Mouse (Mus musculus): Measurements from ENCODE around the gene Vmn1r165. TPM values are rescaled to one million over a fixed set of nuclear protein-coding genes. Genes with fewer than 3 reads are reported as not detected.
"Not testable (repeated sequence)": the region's sequence is repeated elsewhere in the genome, so short reads cannot be mapped to it uniquely, and the experiment has no call there.

The Vmn1r165 gene
- total RNA-seq (2014; rRNA removed) (not detected in 2 replicates), polyA plus RNA-seq (2012; rRNA removed) (not detected in 2 replicates)

DNA sequence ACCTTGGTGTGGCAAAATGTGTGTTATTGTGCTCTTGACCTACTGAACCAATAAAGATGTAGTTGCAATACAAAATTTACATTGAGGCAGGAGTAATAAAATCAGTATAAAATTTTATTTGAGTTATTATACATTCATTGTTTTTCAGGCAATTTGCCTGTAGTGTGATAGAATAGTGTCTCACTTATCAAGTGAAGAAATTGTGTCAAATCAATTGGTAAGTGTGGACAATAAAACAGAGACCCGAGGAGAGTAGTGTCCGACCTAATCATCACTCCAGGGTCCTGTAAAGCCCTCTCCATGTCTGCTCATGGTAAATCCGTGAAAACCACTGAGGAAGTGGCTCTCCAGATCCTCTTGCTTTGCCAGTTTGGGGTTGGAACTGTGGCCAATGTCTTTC is at the start of gene Vmn1r165:
TSS of gene Vmn1r165 (plus strand) at position 301 of the 400 bp plus-strand sequence.
- DNase-seq (ENCODE audit: extremely low read depth, low read depth, low spot score); H3K4me3 ChIP-seq (ENCODE audit: insufficient read depth, low read depth, low read length); H3K27me3 ChIP-seq (ENCODE audit: control insufficient read depth, insufficient read depth, low read length); H3K9ac ChIP-seq (ENCODE audit: low read depth, low read length); H3K36me3 ChIP-seq (ENCODE audit: control insufficient read depth, insufficient read depth, low read length); H3K4me1 ChIP-seq (ENCODE audit: control insufficient read depth, insufficient read depth, low read length); H3K79me2 ChIP-seq (ENCODE audit: control insufficient read depth, insufficient read depth, low read length); H3K27ac ChIP-seq (replicated peaks; ENCODE audit: insufficient read depth, low read depth, low read length): not testable (repeated sequence)
- no CpG with 5 or more reads among the region's 3 CpGs for WGBS

DNA sequence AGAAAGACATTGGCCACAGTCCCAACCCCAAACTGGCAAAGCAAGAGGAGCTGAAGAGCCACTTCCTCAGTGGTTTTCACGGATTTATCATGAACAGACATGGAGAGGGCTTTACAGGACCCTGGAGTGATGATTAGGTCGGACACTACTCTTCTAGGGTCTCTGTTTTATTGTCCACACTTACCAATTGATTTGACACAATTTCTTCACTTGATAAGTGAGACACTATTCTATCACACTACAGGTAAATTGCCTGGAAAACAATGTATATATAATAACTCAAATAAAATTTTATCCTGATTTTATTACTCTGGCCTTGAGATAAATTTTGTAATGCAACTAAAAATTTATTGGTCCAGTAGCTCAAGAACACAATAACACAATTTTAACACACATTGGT is 34.5 kb downstream of the Vmn1r165 start, which contains the start of gene Vmn1r166:
TSS of gene Vmn1r166 (minus strand) at position 101 of the 400 bp plus-strand sequence.
- H3K79me2 ChIP-seq (ENCODE audit: control insufficient read depth, insufficient read depth, low read length); H3K4me3 ChIP-seq (ENCODE audit: insufficient read depth, low read depth, low read length); H3K27me3 ChIP-seq (ENCODE audit: control insufficient read depth, insufficient read depth, low read length); H3K36me3 ChIP-seq (ENCODE audit: control insufficient read depth, insufficient read depth, low read length); H3K4me1 ChIP-seq (ENCODE audit: control insufficient read depth, insufficient read depth, low read length); H3K9ac ChIP-seq (ENCODE audit: low read depth, low read length); DNase-seq (ENCODE audit: extremely low read depth, low read depth, low spot score); H3K27ac ChIP-seq (replicated peaks; ENCODE audit: insufficient read depth, low read depth, low read length): not testable (repeated sequence)
- no CpG with 5 or more reads among the region's 2 CpGs for WGBS

Other genes with a start within 250 kb of the Vmn1r165 start
- gene Gm4214, start 232.7 kb upstream of the Vmn1r165 start, total RNA-seq (2014; rRNA removed), result not detected in 2 replicates
- gene Gm4214, start 232.7 kb upstream of the Vmn1r165 start, polyA plus RNA-seq (2012; rRNA removed), result not detected in 2 replicates
- gene Gm4216, start 197.4 kb upstream of the Vmn1r165 start, total RNA-seq (2014; rRNA removed), result not detected in 2 replicates
- not detected in 2 replicates for gene Gm4216, start 197.4 kb upstream of the Vmn1r165 start, polyA plus RNA-seq (2012; rRNA removed)
- gene Vmn1r163, start 161.8 kb upstream of the Vmn1r165 start, total RNA-seq (2014; rRNA removed), result not detected in 2 replicates
- not detected in 2 replicates for gene Vmn1r163, start 161.8 kb upstream of the Vmn1r165 start, polyA plus RNA-seq (2012; rRNA removed)
- gene Gm8720, start 149.9 kb upstream of the Vmn1r165 start, total RNA-seq (2014; rRNA removed), result not detected in 2 replicates
- gene Gm8720, start 149.9 kb upstream of the Vmn1r165 start, polyA plus RNA-seq (2012; rRNA removed), result not detected in 2 replicates
- not detected in 2 replicates for gene Gm10662, start 72.9 kb upstream of the Vmn1r165 start, total RNA-seq (2014; rRNA removed)
- gene Gm10662, start 72.9 kb upstream of the Vmn1r165 start, polyA plus RNA-seq (2012; rRNA removed), result not detected in 2 replicates
- gene Vmn1r166, start 34.4 kb downstream of the Vmn1r165 start, total RNA-seq (2014; rRNA removed), result not detected in 2 replicates
- not detected in 2 replicates for gene Vmn1r166, start 34.4 kb downstream of the Vmn1r165 start, polyA plus RNA-seq (2012; rRNA removed)
- gene Gm6902, start 61.6 kb downstream of the Vmn1r165 start, total RNA-seq (2014; rRNA removed), result not detected in 2 replicates
- gene Gm6902, start 61.6 kb downstream of the Vmn1r165 start, polyA plus RNA-seq (2012; rRNA removed), result not detected in 2 replicates
- not detected in 2 replicates for gene Nlrp4e, start 83.9 kb downstream of the Vmn1r165 start, total RNA-seq (2014; rRNA removed)
- not detected in 2 replicates for gene Nlrp4e, start 83.9 kb downstream of the Vmn1r165 start, polyA plus RNA-seq (2012; rRNA removed)
- not detected in 2 replicates for gene Nlrp5, start 168.6 kb downstream of the Vmn1r165 start, total RNA-seq (2014; rRNA removed)
- not detected in 2 replicates for gene Nlrp5, start 168.6 kb downstream of the Vmn1r165 start, polyA plus RNA-seq (2012; rRNA removed)